Comparison of ENCODE assay signal across 18 mouse cellular contexts in genomic region chr13:19052090-19052489, GRCm38 (mm10).
"Had no signal": no experiment of that assay in that cellular context is flagged by ENCODE, and none has a peak within 500 bp of the region (broad histone marks: within the 10 kb centered on the region; RNA-seq: fewer than 3 reads in every experiment).

No protein-coding gene starts in this region.

- ATAC-seq: hindbrain, embryonic 16.5 days; inflammation-experienced regulatory T-cells, adult 6 months; intestine, embryonic 15.5 days; intestine, postnatal 0 days; liver, postnatal 0 days had no signal

- DNase-seq: gastrocnemius, adult 2 months; gastrocnemius, postnatal 10 days; gastrocnemius, postnatal 25 days; heart, adult 18-20 months; heart, postnatal 10 days; heart, postnatal 4 days; kidney, adult 18-20 months; kidney, adult 8-10 months; kidney, postnatal 10 days; kidney, postnatal 25 days; kidney, postnatal 4 days; liver; liver, embryonic 13.5 days; liver, postnatal 0 days had no signal
